Mouse (Mus musculus) adrenal gland, postnatal 25 days (tissue): ENCODE data around the gene Gm29644. TPM values are rescaled to one million over a fixed set of nuclear protein-coding genes. Genes with fewer than 3 reads are reported as not detected.
"Not testable (repeated sequence)": the region's sequence is repeated elsewhere in the genome, so short reads cannot be mapped to it uniquely, and the experiment has no call there.

Experiments
- DNase-seq: peaks from one replicate; pipeline ENCODE4 v3.0.0; 2021; ENCODE audit warnings: mixed read lengths
- long read RNA-seq: library from polyadenylated mRNA; stranded (forward); transcript quantifications from one replicate; pipeline ENCODE4 v2.0.0, GENCODE M21; 2021
- total RNA-seq: library from RNA; stranded (reverse); gene quantifications from 2 replicates; pipeline ENCODE4 v1.2.3, GENCODE M21; 2021

Gm29644 gene
- not detected in 2 replicates for total RNA-seq
- long read RNA-seq = 0 reads

DNA sequence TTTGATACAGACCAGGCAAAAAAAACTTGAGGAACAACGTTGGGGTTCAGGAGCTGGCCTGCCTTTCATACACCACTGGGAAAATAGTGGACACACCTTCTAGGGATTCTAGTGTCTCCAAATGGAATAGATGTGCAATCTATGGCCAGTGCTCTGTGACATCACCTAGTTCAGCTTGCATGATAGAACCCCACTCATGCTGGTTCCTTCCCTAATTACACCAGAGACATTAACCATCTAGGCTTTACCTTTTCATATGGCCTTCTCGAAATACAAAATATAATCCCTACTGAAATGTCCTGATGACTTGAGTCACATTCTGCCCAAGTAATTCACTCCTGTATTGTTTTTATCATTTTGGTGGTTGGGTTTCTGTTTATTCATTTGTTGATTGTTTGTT, at the start of gene Gm29644, which contains the start of gene Gm29423:
TSS of gene Gm29644 (minus strand) at position 157 of the 400 bp plus-strand sequence.
TSS of gene Gm29423 (minus strand) at position 101 of the 400 bp plus-strand sequence.
- DNase-seq = not testable (repeated sequence)

DNA sequence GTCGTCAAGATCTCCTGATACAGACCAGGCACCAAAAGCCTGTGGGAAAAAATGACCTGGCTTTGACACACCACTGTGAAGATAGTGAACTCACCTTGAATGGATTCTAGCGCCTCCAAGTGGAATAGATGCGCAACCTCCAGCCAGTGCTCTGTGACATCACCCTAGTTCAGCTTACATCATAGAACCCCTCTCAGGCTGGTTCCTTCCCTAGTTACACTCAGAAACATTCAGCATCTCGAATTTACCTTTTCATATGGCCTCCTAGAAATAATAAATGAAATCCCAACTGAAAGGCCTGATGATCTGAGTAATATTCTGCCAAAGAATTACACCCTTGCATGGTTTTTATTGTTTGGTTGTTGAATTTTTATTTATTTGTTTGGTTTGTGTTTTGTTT, 29.6 kb downstream of the Gm29644 start, which contains the start of gene Gm21118:
TSS of gene Gm21118 (minus strand) at position 101 of the 400 bp plus-strand sequence.
- not testable (repeated sequence) for DNase-seq

Other genes with a start within 250 kb of the Gm29644 start
- not detected in 2 replicates for gene Gm21118, start 29.7 kb downstream of the Gm29644 start, total RNA-seq
- not detected in 2 replicates for gene Gm29423, start 56 bp downstream of the Gm29644 start, total RNA-seq
- gene Gm20888, start 138.5 kb upstream of the Gm29644 start, total RNA-seq = not detected in 2 replicates